Mouse (Mus musculus): Measurements from ENCODE around the gene Ttc39d. TPM values are rescaled to one million over a fixed set of nuclear protein-coding genes. Genes with fewer than 3 reads are reported as not detected.

Ttc39d gene
- polyA plus RNA-seq (2016; fragmentation: Nextera tagmentation; extraction: Ambion mirVana): 0.09 and 0.24 TPM in 2 replicates

DNA sequence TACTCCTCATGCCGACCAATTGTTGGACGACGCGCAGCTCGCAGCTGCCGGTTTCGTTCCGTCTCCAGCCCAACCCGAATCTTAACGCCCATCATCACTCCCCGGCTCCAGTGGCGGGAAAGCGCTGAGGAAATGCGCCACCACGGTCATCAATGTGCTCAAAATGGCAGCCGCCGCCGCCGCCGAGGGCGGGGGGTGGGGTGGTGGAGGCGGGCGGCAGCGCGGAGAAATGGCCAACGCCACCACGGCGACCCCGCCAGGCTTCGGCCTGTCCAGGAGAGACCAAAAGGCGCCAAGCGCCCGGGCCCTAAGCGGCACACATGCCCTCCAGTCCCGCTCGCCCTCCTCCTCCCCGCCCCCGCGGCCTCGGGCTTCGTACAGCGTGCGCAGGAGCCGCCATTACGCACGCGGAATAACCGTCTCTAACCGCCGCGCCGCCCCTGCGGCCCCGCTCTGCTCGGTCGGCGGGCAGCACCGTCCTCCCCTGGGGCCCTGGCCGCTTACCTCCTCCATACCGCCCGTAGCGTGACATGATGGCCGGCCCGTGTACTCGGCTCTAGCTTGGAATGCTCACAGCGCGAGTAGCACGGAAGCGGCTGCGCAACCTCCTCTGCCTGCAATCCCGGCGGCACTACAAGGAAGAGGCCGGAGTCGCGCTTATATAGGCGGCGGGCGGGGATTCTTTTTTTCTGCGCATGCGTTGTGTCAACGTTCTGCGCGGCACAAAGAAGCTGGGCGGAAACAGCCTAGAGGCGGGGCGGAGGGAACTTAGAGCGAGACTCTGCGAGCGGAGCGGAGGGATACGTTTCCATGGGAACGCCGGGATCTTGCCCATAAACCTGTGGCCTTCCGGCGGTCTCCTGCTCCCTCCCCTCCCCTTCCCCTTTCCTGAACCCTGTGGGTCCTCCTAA lies at the start of gene Ttc39d, which contains the start of gene Srsf7:
TSS of gene Ttc39d (plus strand) at position 790 of the 911 bp plus-strand sequence.
TSS of gene Srsf7 (minus strand) at position 637 of the 911 bp plus-strand sequence.
- DNase-seq (ENCODE audit: low spot score): peak; percentile 99
- Histone ChIP-seq H3K4me3 (peak within 1 kb of the TSS; percentile 98), H3K4me1 (peaks cover 8% of the 10 kb centered on the region), H3K27me3 (ENCODE audit: low read depth, poor library complexity, severe bottlenecking) (no peaks in the 10 kb centered on the region), H3K36me3 (peaks cover 41% of the 10 kb centered on the region), H3K27ac (peak within 1 kb of the TSS; percentile 100), H3K9me3 (replicated peaks) (no peaks in the 10 kb centered on the region)
- WGBS: under 1% methylated on average over 93 of the region's 95 CpGs

- DNase-seq (ENCODE audit: low spot score): no peak
- WGBS: 94% methylated on average over 6 of the region's 6 CpGs
- Histone ChIP-seq H3K27ac (no peak overlapping the region), H3K4me1 (no peaks in the 10 kb centered on the region), H3K27me3 (ENCODE audit: low read depth, poor library complexity, severe bottlenecking) (no peaks in the 10 kb centered on the region), H3K9me3 (replicated peaks) (no peaks in the 10 kb centered on the region), H3K4me3 (no peak overlapping the region), H3K36me3 (no peaks in the 10 kb centered on the region)
These were observed 49.8 kb upstream of the Ttc39d start for GRCm38 (mm10) chr17:80157489-80157888.

GRCm38 (mm10) chr17:80160454-80160853 lies 46.8 kb upstream of the Ttc39d start:
- H3K36me3 ChIP-seq: no peaks in the 10 kb centered on the region
- H3K4me3 ChIP-seq: no peak overlapping the region
- DNase-seq (ENCODE audit: low spot score): no peak
- H3K27ac ChIP-seq: no peak overlapping the region
- no peaks in the 10 kb centered on the region for H3K27me3 ChIP-seq (ENCODE audit: low read depth, poor library complexity, severe bottlenecking)
- H3K4me1 ChIP-seq: no peaks in the 10 kb centered on the region
- WGBS: 79% methylated on average over 5 of the region's 5 CpGs
- H3K9me3 ChIP-seq (replicated peaks): no peaks in the 10 kb centered on the region

GRCm38 (mm10) chr17:80163991-80164390 lies 43.3 kb upstream of the Ttc39d start:
- Histone ChIP-seq H3K4me1 (peaks cover 19% of the 10 kb centered on the region), H3K36me3 (no peaks in the 10 kb centered on the region), H3K27me3 (ENCODE audit: low read depth, poor library complexity, severe bottlenecking) (no peaks in the 10 kb centered on the region), H3K27ac (no peak overlapping the region), H3K9me3 (replicated peaks) (no peaks in the 10 kb centered on the region), H3K4me3 (no peak overlapping the region)
- 95% methylated on average over 8 of the region's 8 CpGs for WGBS
- DNase-seq (ENCODE audit: low spot score): no peak

DNA sequence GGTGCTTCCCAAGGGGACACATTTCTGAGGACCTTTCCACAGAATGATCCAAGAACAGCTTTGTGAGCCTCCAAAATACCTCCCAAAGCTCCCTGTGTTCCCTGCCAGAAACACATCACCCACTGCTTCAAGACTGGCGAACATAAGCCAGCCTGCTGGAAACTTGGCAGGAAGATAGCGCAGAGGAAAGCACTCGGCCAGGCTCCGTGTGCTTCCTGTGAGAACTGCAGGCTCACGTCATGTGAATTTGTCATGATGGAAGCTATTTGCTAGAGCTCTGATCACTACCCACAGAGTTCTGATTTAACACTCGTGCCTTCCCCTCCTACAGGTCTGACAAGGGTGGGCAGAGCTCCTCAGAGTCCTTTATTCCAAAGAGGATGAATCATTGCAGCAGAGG lies 41.5 kb upstream of the Ttc39d start:
- Histone ChIP-seq H3K9me3 (replicated peaks) (no peaks in the 10 kb centered on the region), H3K27ac (no peak overlapping the region), H3K4me3 (no peak overlapping the region), H3K27me3 (ENCODE audit: low read depth, poor library complexity, severe bottlenecking) (no peaks in the 10 kb centered on the region), H3K36me3 (no peaks in the 10 kb centered on the region), H3K4me1 (peaks cover 23% of the 10 kb centered on the region)
- WGBS: 86% methylated on average over 6 of the region's 6 CpGs
- DNase-seq (ENCODE audit: low spot score): no peak

DNA sequence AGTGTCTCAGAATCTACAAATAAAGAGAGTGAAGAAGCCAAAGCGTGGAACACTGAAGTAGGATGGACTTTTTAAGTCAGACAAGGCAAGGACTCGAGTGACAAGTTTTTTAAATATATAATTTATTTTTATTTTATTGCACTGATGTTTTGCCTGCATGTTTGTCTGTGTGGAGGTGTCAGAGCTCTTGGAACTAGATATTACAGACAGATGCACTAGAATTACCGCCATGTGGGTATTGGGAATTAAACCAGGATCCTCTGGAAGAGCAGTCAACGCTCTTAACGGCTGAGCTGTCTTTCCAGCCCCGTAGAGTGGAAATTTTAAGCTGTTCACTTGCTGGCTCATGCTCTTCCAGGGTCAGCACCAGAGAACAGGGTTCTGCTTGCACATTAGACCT lies 40.9 kb upstream of the Ttc39d start:
- H3K27ac ChIP-seq: no peak overlapping the region
- H3K36me3 ChIP-seq: no peaks in the 10 kb centered on the region
- H3K9me3 ChIP-seq (replicated peaks): no peaks in the 10 kb centered on the region
- no peaks in the 10 kb centered on the region for H3K27me3 ChIP-seq (ENCODE audit: low read depth, poor library complexity, severe bottlenecking)
- peaks cover 23% of the 10 kb centered on the region for H3K4me1 ChIP-seq
- no peak for DNase-seq (ENCODE audit: low spot score)
- H3K4me3 ChIP-seq: no peak overlapping the region
- WGBS: 92% methylated on average over 6 of the region's 6 CpGs

DNA sequence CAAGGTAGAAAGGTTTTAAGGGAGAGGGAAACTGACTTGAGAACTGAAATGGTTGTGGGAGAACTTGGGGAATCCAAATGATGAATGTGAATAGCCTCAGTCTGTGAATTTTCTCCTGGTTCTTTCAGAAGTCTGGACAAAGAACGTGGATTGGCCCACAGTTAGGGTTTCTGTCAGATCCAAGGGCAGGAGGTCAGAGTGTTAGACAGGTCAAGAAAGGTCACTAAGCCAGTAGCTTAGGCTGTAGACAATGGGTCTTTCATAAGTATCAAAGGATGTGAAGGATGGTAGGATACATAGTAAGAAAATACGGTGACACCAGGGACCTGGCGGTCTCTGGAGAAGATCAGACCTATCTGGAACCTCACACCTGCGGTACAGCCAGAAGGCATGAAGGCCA lies 39.8 kb upstream of the Ttc39d start:
- 77% methylated on average over 4 of the region's 4 CpGs for WGBS

GRCm38 (mm10) chr17:80167851-80168251 lies 39.4 kb upstream of the Ttc39d start:
- Histone ChIP-seq H3K27me3 (ENCODE audit: low read depth, poor library complexity, severe bottlenecking) (no peaks in the 10 kb centered on the region), H3K9me3 (replicated peaks) (no peaks in the 10 kb centered on the region), H3K27ac (no peak overlapping the region), H3K36me3 (no peaks in the 10 kb centered on the region), H3K4me3 (no peak overlapping the region), H3K4me1 (peaks cover 23% of the 10 kb centered on the region)
- no peak for DNase-seq (ENCODE audit: low spot score)
- WGBS: 68% methylated on average over 7 of the region's 7 CpGs

More for the DNA sequence above, 39.8 kb upstream of the Ttc39d start:
- H3K27ac ChIP-seq: no peak overlapping the region
- DNase-seq (ENCODE audit: low spot score): no peak
- H3K36me3 ChIP-seq: no peaks in the 10 kb centered on the region
- H3K27me3 ChIP-seq (ENCODE audit: low read depth, poor library complexity, severe bottlenecking): no peaks in the 10 kb centered on the region
- H3K9me3 ChIP-seq (replicated peaks): no peaks in the 10 kb centered on the region
- no peak overlapping the region for H3K4me3 ChIP-seq
- peaks cover 23% of the 10 kb centered on the region for H3K4me1 ChIP-seq

GRCm38 (mm10) chr17:80168425-80169182 lies 38.7 kb upstream of the Ttc39d start:
- H3K4me3 ChIP-seq: peak overlapping the region; percentile 38
- peaks cover 23% of the 10 kb centered on the region for H3K4me1 ChIP-seq
- 30% methylated on average over 16 of the region's 16 CpGs for WGBS
- no peaks in the 10 kb centered on the region for H3K27me3 ChIP-seq (ENCODE audit: low read depth, poor library complexity, severe bottlenecking)
- peak overlapping the region; percentile 66 for H3K27ac ChIP-seq
- no peaks in the 10 kb centered on the region for H3K36me3 ChIP-seq
- DNase-seq (ENCODE audit: low spot score): peak; percentile 80
- H3K9me3 ChIP-seq (replicated peaks): no peaks in the 10 kb centered on the region

DNA sequence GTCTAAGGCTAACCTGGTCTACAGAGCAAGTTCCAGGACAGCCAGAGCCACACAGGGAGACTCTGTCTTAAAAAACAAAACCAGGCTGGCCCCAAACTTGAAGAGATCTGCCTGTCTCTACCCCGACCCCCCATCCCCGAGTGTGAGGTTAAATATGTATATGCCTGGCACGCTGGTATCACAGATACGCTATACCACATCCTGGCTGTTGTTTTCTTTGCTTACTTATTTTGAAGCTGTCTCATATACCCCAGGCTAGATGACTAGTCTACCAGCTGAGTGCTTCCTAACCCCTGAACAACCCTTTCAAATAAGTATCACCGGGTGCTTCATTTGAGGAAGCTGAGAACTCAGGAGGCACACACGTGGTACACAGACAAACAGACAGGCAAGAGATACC lies 37.5 kb upstream of the Ttc39d start:
- Histone ChIP-seq H3K27ac (no peak overlapping the region), H3K36me3 (no peaks in the 10 kb centered on the region), H3K9me3 (replicated peaks) (no peaks in the 10 kb centered on the region), H3K27me3 (ENCODE audit: low read depth, poor library complexity, severe bottlenecking) (no peaks in the 10 kb centered on the region), H3K4me3 (no peak overlapping the region), H3K4me1 (peaks cover 27% of the 10 kb centered on the region)
- DNase-seq (ENCODE audit: low spot score): no peak
- WGBS: 92% methylated on average over 6 of the region's 6 CpGs

DNA sequence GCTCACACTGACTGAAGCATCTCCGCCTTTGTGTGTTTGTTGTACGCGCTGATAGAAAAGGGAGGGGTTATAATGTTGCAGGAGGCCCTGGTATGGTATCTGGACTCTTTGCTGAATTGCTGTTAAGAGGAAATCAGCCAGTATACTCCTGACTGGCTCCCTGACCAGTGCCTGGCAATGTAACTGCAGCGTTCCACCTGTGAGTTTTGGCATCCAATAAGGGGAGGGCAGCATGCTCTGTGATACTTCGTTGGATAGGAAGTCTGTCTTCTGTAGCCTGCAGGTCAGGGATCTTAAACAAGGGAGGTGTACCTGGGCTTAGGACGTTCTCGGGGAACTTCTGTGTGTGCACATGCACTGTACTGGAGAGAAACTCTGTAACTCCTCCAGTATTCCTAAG lies 36.3 kb upstream of the Ttc39d start:
- WGBS: 93% methylated on average over 7 of the region's 7 CpGs

DNA sequence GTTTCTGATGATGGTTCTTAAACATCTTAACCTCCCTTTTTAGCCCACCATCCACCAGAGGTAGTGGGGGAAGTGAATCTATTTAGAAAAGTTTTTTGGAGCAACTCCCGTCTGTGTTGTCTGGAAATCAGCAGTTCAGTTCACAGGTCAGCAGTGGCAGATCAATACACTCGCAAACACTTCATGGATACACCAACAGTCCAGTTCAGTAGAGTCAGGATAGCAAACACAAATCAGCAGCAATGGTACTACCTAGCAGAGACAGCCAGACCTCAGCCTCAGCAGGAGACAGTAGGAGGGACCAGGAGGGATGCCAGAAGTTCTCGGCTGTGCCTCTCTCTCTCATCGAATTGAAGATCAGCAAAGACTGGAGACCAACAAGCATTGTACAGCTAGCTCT lies 35.3 kb upstream of the Ttc39d start:
- WGBS: 85% methylated on average over 4 of the region's 4 CpGs

More for the DNA sequence above, 36.3 kb upstream of the Ttc39d start:
- no peaks in the 10 kb centered on the region for H3K9me3 ChIP-seq (replicated peaks)
- no peak for DNase-seq (ENCODE audit: low spot score)
- no peak overlapping the region for H3K4me3 ChIP-seq
- no peaks in the 10 kb centered on the region for H3K36me3 ChIP-seq
- H3K27ac ChIP-seq: no peak overlapping the region
- no peaks in the 10 kb centered on the region for H3K27me3 ChIP-seq (ENCODE audit: low read depth, poor library complexity, severe bottlenecking)
- H3K4me1 ChIP-seq: peaks cover 33% of the 10 kb centered on the region

DNA sequence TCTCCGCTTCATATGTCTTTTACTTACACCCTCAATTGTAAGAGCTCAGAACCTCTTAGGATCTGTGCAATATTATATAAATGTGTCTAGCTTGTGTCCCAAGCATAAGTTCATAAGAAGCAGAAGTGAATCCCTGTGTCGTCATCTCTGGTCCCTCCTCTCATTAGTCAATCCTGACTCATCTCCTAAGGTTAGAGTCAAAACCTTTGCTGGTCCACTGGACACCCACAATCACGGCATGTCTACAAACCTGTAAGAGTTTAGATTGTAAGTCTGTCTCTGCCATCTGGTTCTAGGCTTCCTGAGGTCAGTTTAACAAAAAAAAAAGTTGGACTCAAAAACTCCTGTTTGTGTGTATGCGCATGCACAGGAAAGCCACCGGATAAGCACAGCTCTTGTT lies 34.5 kb upstream of the Ttc39d start:
- no peak overlapping the region for H3K27ac ChIP-seq
- H3K4me3 ChIP-seq: no peak overlapping the region
- no peaks in the 10 kb centered on the region for H3K9me3 ChIP-seq (replicated peaks)
- WGBS: 92% methylated on average over 5 of the region's 5 CpGs
- H3K36me3 ChIP-seq: no peaks in the 10 kb centered on the region
- DNase-seq (ENCODE audit: low spot score): no peak
- no peaks in the 10 kb centered on the region for H3K27me3 ChIP-seq (ENCODE audit: low read depth, poor library complexity, severe bottlenecking)
- H3K4me1 ChIP-seq: peaks cover 26% of the 10 kb centered on the region

More for the DNA sequence above, 35.3 kb upstream of the Ttc39d start:
- Histone ChIP-seq H3K27ac (no peak overlapping the region), H3K36me3 (no peaks in the 10 kb centered on the region), H3K9me3 (replicated peaks) (no peaks in the 10 kb centered on the region), H3K4me3 (no peak overlapping the region), H3K27me3 (ENCODE audit: low read depth, poor library complexity, severe bottlenecking) (no peaks in the 10 kb centered on the region), H3K4me1 (peaks cover 33% of the 10 kb centered on the region)
- no peak for DNase-seq (ENCODE audit: low spot score)

Data from limb, embryonic 10.5 days (tissue).